Mouse (Mus musculus): ENCODE results near the gene Gm11084.

DNA sequence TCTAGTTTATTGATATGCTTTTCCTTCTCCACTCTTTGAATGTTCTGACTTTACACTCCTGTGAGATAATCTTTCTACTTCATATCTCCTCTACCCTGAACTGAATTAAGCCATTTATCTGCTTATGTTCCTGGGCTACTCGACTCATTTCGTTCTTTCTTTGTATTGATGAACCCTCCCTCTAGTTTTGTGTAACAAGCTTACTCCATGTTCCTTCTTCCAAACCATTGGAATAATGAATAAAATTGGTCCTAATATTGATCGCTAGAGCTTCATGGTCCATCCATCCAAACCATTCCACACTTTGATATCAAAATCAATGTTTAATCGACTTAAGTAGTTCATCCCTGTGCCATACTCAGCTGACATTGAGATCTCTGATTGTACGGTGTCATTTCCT lies at the start of gene Gm11084:
- TF ChIP-seq CTCF (IDR thresholded peaks at IDR 0.05; ENCODE audit: control insufficient read depth, insufficient read depth, insufficient read length) (no peak), MAX (IDR thresholded peaks at IDR 0.05) (no peak)

Measured in C2C12 (cell line).